ENCODE assay signal across 11 mouse cellular contexts in the genomic region with DNA sequence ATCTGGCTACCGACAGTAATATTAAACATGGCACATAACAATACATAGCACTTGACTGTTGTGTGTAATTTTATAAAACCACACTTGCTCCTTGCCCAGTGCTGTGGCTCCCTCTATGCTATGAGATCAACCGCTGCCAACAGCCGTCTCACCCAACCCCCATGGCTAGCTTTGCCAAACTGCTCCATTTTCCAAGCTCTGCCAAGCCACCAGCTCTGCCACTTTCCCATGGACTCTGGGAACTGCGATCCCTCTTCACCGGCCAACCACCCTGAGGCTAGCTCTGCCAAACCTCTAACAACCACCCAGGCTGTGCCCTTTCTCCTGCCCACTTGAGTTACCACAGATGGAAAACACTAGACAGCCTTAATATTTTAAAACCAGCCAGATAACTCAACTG. TPM values are rescaled to one million over a fixed set of nuclear protein-coding genes. Genes with fewer than 3 reads are reported as not detected.
DNase-seq lines count a peak whose midpoint lies in the region; ATAC-seq and TF ChIP-seq lines count a peak whose summit lies in the region.
"Had no signal": no experiment of that assay in that cellular context is flagged by ENCODE, and none has a peak within 500 bp of the region (broad histone marks: within the 10 kb centered on the region; RNA-seq: fewer than 3 reads in every experiment).

No protein-coding gene starts in this region.

- no peaks in the 10 kb centered on the region for H3K36me3 ChIP-seq in heart, adult 2 months (ENCODE audit: control insufficient read depth, insufficient read depth, low read length)
- H3K36me3 ChIP-seq in heart, embryonic 12.5 days: no peaks in the 10 kb centered on the region
- no peaks in the 10 kb centered on the region for H3K36me3 ChIP-seq in forebrain, embryonic 11.5 days (ENCODE audit: control insufficient read depth, insufficient read depth, low read length)
- H3K36me3 ChIP-seq: limb, embryonic 15.5 days; stomach, embryonic 15.5 days had no signal

- intact Hi-C loops in heart, adult 2 months (cut with DNase I): no loop called here

- no peak overlapping the region for H3K9ac ChIP-seq in heart, adult 2 months (ENCODE audit: low read depth, low read length)
- H3K9ac ChIP-seq in heart, embryonic 12.5 days: no peak overlapping the region
- no peak overlapping the region for H3K9ac ChIP-seq in forebrain, embryonic 11.5 days (ENCODE audit: low read length)
- H3K9ac ChIP-seq: limb, embryonic 15.5 days; stomach, embryonic 15.5 days had no signal

- peak; percentile 51 to 71 for DNase-seq in heart, adult 2 months
- DNase-seq in 3134 (ENCODE audit: extremely low read depth, insufficient read length, low spot score): peak; percentile 80
- DNase-seq in cerebellum, adult 8-10 months: peak; percentile 34
- peak; percentile 16 for DNase-seq in kidney, postnatal 14 days
- DNase-seq in spleen, postnatal 14 days (ENCODE audit: low spot score in 2 of 2): no peak
- DNase-seq in thymus, postnatal 14 days: no peak
- DNase-seq in forebrain, embryonic 11.5 days (ENCODE audit: low spot score): no peak

- no peaks in the 10 kb centered on the region for H3K27me3 ChIP-seq in heart, adult 2 months (ENCODE audit: control insufficient read depth, insufficient read depth, low read length)
- no peaks in the 10 kb centered on the region for H3K27me3 ChIP-seq in heart, embryonic 12.5 days (replicated peaks)
- H3K27me3 ChIP-seq in forebrain, embryonic 11.5 days (ENCODE audit: control insufficient read depth, insufficient read depth, low read length): no peaks in the 10 kb centered on the region
- H3K27me3 ChIP-seq: limb, embryonic 15.5 days; stomach, embryonic 15.5 days had no signal

- no peak for TF ChIP-seq POLR2A in heart, adult 2 months (IDR thresholded peaks at IDR 0.05; ENCODE audit: insufficient read depth, low read depth, low read length)

- 0 out of 2 replicates have a peak, but pooled peaks have one; percentile 9 for TF ChIP-seq CTCF in heart, adult 2 months (IDR thresholded peaks at IDR 0.05)

- H3K9me3 ChIP-seq in heart, embryonic 12.5 days (replicated peaks): no peaks in the 10 kb centered on the region
- no peaks in the 10 kb centered on the region for H3K9me3 ChIP-seq in forebrain, embryonic 11.5 days (ENCODE audit: control insufficient read depth, low read length)
- H3K9me3 ChIP-seq: limb, embryonic 15.5 days; stomach, embryonic 15.5 days had no signal

- peaks cover 2% of the 10 kb centered on the region; the same call in 1 of the 2 replicates for H3K4me1 ChIP-seq in heart, adult 2 months (ENCODE audit: control insufficient read depth, insufficient read depth, low read length)
- H3K4me1 ChIP-seq in heart, embryonic 12.5 days (replicated peaks): peaks cover 21% of the 10 kb centered on the region
- no peaks in the 10 kb centered on the region for H3K4me1 ChIP-seq in forebrain, embryonic 11.5 days (replicated peaks; ENCODE audit: control insufficient read depth, insufficient read depth, low read length)

- no peak overlapping the region for H3K4me3 ChIP-seq in heart, adult 2 months
- no peak overlapping the region for H3K4me3 ChIP-seq in heart, embryonic 12.5 days
- H3K4me3 ChIP-seq in forebrain, embryonic 11.5 days (ENCODE audit: low read depth, low read length): no peak overlapping the region
- H3K4me3 ChIP-seq: limb, embryonic 15.5 days; myocyte; stomach, embryonic 15.5 days had no signal

- WGBS in heart, adult 2 months: 71% methylated on average over 5 of the region's 5 CpGs
- 89% methylated on average over 5 of the region's 5 CpGs for WGBS in heart, embryonic 12.5 days
- 93% methylated on average over 5 of the region's 5 CpGs for WGBS in forebrain, embryonic 11.5 days

- H3K27ac ChIP-seq in heart, adult 2 months: no peak overlapping the region; the same call in 1 of the 2 replicates
- H3K27ac ChIP-seq in heart, embryonic 12.5 days (ENCODE audit: poor library complexity, severe bottlenecking): no peak overlapping the region
- H3K27ac ChIP-seq in forebrain, embryonic 11.5 days (ENCODE audit: low read depth, low read length): no peak overlapping the region
- H3K27ac ChIP-seq: limb, embryonic 15.5 days; stomach, embryonic 15.5 days had no signal

- H3K79me2 ChIP-seq in heart, adult 2 months (replicated peaks; ENCODE audit: control insufficient read depth, insufficient read depth, low read length): no peaks in the 10 kb centered on the region

- no peak for ATAC-seq in heart, embryonic 12.5 days (ENCODE audit: insufficient number of reproducible peaks, low FRiP score)
- ATAC-seq in forebrain, embryonic 11.5 days (replicated peaks; ENCODE audit: low FRiP score): no peak

- 0 out of 2 replicates have a peak, but pooled peaks have one; percentile 51 for TF ChIP-seq EP300 in heart, adult 2 months (IDR thresholded peaks at IDR 0.05; ENCODE audit: insufficient read depth, low read depth, low read length)

- H3K4me2 ChIP-seq in heart, embryonic 12.5 days: no peak overlapping the region
- no peak overlapping the region for H3K4me2 ChIP-seq in forebrain, embryonic 11.5 days (ENCODE audit: low read depth, low read length, severe bottlenecking)
- H3K4me2 ChIP-seq: limb, embryonic 15.5 days; stomach, embryonic 15.5 days had no signal

RNA-seq across cellular contexts. Expression of a gene that starts 33.6 kb away (rescaled TPM):
- total RNA-seq in heart, adult 2 months (2021): 100 to 1,000 TPM; 205 to 240 TPM
- 61.1 and 80.2 TPM in 2 replicates for polyA plus RNA-seq in heart, adult 2 months (2012; rRNA removed)
- polyA plus RNA-seq in heart, embryonic 12.5 days (2016; fragmentation: Nextera tagmentation; extraction: Ambion mirVana): 459 and 491 TPM in 2 replicates
- 410 and 472 TPM in 2 replicates for polyA plus RNA-seq in forebrain, embryonic 11.5 days (2014; fragmentation: Nextera tagmentation; extraction: Ambion mirVana)

Comparison
In these comparisons a context has a peak if more than half of its experiments do, and no peak if none do; other contexts are left out.
1. DNase-seq: peak in heart, adult 2 months (2 of 2), 3134 (single experiment), cerebellum, adult 8-10 months (single experiment) and kidney, postnatal 14 days (single experiment); none in spleen, postnatal 14 days (0 of 2), thymus, postnatal 14 days (single experiment) and forebrain, embryonic 11.5 days (single experiment).